Mouse (Mus musculus): Measurements from ENCODE around the gene Gtf2ird2. TPM values are rescaled to one million over a fixed set of nuclear protein-coding genes. Genes with fewer than 3 reads are reported as not detected.

The Gtf2ird2 gene
- total RNA-seq (2021), result 1 to 10 TPM; 8.1 to 9.3 TPM
- long read RNA-seq, experiment 1, partial matches to known transcripts, result 0 of 5 reads
- long read RNA-seq, experiment 1, other reads (novel, unspliced or antisense), result 4 of 5 reads
- long read RNA-seq, experiment 2, partial matches to known transcripts, result 0 of 1 reads
- long read RNA-seq, experiment 2, other reads (novel, unspliced or antisense), result 0 of 1 reads

DNA sequence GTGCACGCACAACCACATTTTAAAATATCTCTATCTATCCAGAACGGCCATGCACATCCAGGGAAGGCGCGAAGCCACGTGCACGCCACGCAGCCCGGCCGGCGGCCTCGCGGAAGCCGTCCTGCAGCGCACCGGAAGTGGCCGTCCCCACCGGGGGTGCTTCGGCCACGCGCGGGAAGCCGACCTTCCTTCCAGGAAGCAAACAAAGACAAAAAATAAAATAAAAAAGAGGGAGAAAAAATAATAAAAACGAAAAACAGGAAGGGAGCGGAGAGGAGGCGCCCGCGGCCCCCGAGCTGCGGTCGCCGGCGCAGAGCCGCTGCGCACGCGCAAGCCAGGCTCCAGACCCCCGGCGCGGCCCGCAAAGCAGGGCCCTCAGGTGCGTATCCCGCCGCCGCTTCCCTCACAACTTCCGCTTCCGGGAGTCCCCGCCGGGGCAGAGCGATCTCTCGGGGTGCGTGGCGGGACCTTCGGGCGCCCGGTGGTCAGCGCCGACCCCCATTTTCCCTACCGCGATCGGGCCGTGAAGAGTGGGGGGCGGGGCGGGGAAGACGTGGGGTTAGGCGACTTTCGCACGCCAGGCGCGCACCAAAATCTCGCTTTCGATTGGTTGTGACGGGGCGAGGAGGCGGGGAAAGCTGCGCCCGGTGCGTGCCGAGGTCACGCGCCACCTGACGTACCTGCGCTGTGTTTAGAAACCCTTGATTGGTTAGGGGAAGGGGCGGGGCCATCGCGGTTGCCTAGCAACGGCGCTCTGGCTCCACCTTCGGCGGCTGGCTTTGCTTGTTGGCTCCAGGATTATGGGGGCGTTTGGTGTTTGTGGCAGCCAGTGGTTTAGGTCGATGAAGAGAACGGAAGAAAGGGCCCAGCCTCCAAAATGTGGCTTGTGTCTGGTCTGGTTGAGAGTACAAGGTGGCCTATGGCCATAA lies at the start of gene Gtf2ird2:
TSS of gene Gtf2ird2 (plus strand) at position 140 of the 929 bp plus-strand sequence.
- DNase-seq, result peak; percentile 98 to 99

DNA sequence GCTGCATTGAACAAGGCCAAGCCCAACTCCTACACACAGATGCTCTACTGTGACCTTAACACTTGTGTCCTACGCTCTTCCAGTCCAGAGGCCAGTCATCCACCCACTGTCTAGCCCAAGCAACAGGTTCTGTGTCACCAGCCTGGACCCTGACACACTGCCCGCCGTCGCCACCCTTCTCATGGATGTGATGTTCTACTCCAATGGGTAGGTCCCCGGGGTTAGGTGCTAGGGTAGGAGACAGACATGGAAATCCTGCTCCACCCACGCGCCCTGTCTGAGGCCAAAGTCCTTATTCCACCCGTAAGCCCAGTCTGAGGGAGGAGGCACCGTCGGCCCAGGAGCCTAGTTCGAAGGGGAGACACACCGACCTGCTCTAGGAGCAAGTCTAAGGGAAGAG lies 47.8 kb upstream of the Gtf2ird2 start:
- DNase-seq, result no peak

- no peak for DNase-seq
These were observed 45.9 kb upstream of the Gtf2ird2 start for GRCm38 (mm10) chr5:134137933-134138332.

DNA sequence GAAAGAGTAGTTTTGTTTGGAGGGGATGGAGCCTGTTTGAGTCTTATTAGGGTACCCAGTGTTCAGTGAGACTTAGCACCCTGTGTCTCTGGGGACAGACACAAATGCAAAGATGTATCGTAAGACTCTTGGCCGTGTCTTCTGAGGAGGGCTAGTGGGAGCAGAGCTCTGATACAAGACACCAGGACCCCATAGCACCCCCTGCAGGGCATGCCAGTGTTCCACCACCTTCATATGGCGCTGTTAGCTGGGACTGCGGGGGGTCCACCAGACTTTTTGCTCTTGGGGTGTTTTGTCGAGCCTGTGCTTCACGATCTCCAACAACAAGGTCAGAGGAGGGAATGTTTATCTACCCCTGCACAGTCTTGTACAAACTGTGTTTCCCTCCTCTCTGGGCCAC lies 44.4 kb upstream of the Gtf2ird2 start:
- DNase-seq, result no peak

GRCm38 (mm10) chr5:134141236-134141635 lies 42.6 kb upstream of the Gtf2ird2 start:
- DNase-seq, result no peak

GRCm38 (mm10) chr5:134142381-134142780 lies 41.4 kb upstream of the Gtf2ird2 start:
- DNase-seq, result no peak

DNA sequence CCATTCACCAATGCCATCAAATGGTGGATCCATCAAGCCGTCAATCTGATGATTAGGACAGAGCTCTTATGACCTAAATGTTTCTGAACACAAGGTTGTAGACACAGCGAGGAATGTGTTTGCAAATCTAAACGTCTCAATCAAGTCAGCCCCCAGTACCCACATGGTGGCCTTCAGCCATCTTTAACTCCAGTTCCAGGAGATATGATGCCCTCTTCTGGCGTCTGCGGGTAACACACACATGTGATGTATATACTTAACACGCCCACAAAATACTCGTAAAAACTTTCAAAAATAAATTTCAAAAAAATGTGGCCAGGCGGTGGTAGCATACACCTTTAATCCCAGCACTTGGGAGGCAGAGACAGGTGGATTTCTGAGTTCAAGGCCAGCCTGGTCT lies 38.8 kb upstream of the Gtf2ird2 start:
- DNase-seq, result no peak

DNA sequence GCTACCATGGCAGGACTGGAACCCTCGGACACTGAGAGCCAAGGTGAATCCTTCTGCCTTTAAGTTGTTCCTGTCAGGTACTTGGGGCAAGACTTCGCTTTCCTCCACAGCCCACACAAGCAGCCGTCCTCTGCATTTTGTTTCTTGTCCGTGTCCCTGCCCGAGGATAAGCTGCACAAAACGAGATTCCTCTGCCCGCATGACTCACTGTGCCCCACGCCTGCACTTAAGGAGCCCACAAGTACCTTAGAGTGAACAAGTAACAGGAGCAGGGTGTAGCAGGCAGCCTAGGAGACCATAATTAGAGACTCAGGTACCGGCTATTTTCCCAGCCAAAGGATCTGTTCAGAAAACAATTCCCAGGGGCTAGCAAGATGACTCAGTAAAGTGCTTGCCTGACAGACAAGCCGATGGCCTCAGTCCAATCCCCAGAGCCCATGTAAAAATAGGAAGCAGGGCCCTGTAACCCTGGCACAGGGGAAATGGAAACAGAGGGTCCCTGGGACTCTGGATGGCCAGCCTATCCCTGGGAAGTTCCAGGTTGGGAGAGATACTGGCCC lies 36.5 kb upstream of the Gtf2ird2 start:
- no peak for DNase-seq

DNA sequence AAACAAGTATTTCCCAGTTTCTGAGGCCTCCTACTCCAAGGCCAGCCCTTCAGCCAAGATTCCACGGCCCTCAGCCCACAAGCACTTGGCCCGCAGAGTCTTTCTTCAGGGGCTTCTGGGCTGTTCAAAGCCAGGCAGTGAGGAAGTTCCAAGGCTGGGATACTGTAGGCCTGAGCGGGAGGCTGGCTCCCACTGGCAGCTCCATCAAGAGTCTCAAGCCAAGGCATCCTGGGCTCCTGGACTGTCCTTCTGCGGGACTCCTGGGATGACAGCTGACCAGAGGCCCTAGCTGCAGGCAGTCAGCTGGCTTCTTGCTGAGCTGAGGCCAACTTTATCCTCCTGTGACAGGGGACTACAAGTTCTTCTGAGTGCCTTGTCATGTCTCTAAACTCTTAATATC lies 35.7 kb upstream of the Gtf2ird2 start:
- no peak for DNase-seq

- no peak for DNase-seq
These were observed 31.9 kb upstream of the Gtf2ird2 start for GRCm38 (mm10) chr5:134151895-134152294.

DNA sequence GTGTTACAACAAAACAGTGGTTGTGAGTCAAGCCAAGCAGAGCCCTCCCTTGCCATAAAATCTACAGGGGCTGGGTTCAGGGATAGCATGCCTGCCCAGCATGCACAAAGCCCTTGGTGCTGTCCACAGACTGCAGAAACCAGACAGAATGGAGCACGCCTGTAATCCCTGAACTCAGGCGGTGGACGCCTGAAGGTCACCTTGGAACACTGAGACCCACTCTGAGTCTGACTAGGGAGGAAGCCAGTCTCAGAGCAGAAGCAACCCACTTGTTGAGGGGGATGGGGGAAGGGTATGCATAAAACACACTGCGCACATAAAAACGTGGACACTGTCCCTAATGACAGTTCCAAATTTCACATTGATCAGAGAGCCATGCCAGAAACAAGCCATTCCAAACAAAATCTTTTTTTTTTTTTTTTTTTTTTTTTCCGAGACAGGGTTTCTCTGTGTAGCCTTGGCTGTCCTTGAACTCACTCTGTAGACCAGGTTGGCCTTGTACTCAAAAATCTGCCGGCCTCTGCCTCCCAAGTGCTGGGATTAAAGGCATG lies 27.8 kb upstream of the Gtf2ird2 start:
- no peak for DNase-seq

DNA sequence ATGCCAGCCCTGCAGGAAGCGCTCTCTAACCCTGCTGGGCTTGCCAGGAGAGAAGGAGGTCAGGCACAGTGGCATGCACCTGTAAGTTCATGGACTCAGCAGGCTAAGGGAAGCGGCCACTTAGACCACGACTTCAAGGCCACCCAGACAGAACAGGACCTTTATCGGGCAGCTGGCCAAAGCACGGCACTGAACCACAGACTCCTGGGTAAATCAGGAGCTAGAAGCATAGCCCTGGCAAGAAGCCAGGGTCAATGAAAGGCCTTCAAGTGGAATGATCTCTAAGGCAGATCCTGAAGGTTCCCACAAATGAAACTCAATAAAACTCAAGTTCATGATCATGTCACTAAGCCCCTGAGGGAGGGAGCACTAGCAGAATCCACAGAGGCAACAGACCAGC lies 19.1 kb upstream of the Gtf2ird2 start:
- peak; percentile 68 to 79 for DNase-seq

GRCm38 (mm10) chr5:134166642-134167041 lies 17.2 kb upstream of the Gtf2ird2 start:
- no peak for DNase-seq

- no peak for DNase-seq
These were observed 15.8 kb upstream of the Gtf2ird2 start for GRCm38 (mm10) chr5:134168033-134168432.

- DNase-seq, result no peak
These were observed 14.6 kb upstream of the Gtf2ird2 start for GRCm38 (mm10) chr5:134169231-134169630.

GRCm38 (mm10) chr5:134170167-134170566 lies 13.7 kb upstream of the Gtf2ird2 start:
- no peak for DNase-seq

DNA sequence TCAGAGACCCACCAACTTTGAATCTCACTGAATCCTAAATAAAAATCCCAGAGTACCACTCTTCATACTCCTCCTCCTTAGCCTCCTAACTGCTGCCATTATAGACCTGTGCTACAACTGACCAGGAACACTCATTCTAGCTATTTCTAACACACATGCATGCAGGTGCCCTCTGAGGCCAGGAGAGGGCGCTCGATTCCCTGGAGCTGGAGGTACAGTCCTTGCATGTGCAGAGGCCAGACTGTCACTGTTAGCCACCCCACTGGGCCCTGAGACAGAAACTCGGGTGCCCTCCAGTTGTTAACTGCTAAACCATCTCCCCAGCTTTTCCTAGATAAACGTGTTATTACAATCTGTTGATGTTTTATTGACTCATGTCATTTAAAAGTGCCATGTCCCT lies 10.6 kb upstream of the Gtf2ird2 start:
- peak; percentile 50 to 56 for DNase-seq

DNA sequence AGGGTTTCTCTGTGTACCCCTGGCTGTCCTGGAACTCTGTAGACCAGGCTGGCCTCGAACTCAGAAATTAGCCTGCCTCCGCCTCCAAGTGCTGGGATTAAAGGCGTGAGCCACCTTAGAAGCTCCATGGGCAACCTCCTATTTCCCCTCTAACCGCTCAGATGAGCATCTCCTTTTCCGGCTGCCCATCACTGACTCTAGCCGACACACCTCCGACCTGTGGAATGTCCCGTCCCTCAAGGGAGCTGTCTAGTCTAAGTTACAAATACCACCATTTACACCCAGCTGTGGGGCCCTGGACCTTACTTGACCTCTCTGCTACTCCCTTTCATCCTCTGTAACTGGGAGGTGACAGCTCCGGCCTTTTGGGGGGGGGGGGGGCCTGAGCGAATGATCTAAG lies 8.1 kb upstream of the Gtf2ird2 start:
- DNase-seq, result peak; percentile 21 to 27

DNA sequence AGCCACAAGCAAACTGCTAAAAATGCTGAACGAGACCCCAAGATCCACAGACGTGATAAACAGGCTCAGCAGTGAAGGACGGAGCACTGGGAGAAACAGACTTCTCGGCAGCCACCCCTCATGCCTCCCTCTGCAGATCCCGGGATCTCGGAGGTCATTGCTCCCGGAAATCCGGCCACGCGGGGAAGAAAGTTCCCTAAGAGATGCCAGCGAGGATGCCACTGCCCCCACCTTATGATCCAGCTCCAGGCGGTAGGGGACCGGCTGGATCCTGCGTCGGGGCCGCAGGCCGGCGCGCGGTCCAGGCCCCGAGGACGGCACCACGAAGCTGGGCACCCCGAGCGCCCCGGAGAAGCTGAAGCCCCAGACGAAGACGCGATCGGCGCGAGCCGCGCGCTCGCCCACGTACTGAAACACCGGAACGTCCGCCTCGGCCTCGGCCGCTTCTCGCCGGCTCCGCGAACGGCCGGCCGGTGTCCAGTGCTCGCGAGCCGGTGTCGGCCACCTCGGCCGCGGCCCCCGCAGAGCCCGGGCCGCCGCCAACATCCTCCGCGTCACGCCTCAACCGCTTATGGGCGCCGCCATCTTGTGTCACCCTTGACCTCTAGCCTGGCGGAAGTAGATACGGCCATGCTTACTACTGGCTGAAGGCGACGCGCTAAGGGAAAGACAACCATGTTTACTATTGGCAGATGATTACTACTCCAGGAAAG lies 7.5 kb upstream of the Gtf2ird2 start, which contains the start of gene Rcc1l:
TSS of gene Rcc1l (minus strand) at position 606 of the 713 bp plus-strand sequence.
- DNase-seq, result peak; percentile 88

DNA sequence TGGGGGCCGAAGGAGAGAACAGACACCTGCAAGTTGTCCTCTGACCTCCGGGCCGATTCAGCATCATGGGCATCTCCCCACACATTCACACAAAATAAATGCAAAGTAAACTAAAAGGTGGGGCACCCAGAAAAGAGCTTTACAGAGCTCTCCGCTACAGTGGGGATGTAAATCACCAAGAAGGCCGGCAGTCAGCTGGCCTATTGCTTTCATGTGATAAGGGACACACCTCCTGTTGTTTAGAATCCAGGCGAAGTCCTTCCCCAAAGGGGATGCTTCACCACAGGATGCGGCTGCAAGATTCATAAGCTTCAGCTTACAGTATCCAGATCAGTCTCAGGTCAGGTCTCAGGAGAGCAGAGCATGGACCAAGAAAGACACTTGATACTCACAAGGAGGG lies 5.3 kb upstream of the Gtf2ird2 start:
- no peak for DNase-seq

- peak; percentile 83 to 84 for DNase-seq
These were observed 3.9 kb upstream of the Gtf2ird2 start for GRCm38 (mm10) chr5:134179871-134180270.

GRCm38 (mm10) chr5:134182172-134182571 lies 1.6 kb upstream of the Gtf2ird2 start:
- no peak for DNase-seq
